Mouse (Mus musculus) left cerebral cortex, adult 2 months (tissue): ENCODE results near the gene Ppfia1. TPM values are rescaled to one million over a fixed set of nuclear protein-coding genes. Genes with fewer than 3 reads are reported as not detected.

ENCODE experiments used
- DNase-seq, 2 experiments: peaks; one replicate each; pipeline ENCODE4 v3.0.0; 2021 to 2022; ENCODE audit warnings: low spot score in 2 of 2, mixed read lengths in 1 of 2; ENCODE audit errors: extremely low spot score in 1 of 2
- H3K27ac ChIP-seq: fragments of 200-600 bp; 2 replicates; pipeline ENCODE4 v1.8.1; 2022
- H3K4me3 ChIP-seq: fragments of 200-600 bp; 2 replicates; pipeline ENCODE4 v1.8.1; 2022
- CTCF ChIP-seq: fragments of 200-600 bp; IDR thresholded peaks from 2 replicates; pipeline ENCODE4 v1.8.1; 2022; ENCODE audit warnings: antibody characterized with exemption, mild to moderate bottlenecking, moderate library complexity
- intact Hi-C: fragments of 180-260 bp; cut with DNase I; formaldehyde crosslinking; loops from one replicate; pipeline ENCODE4 v1.15.1; 2025
- total RNA-seq, 2 experiments: library from RNA; stranded (reverse); gene quantifications; 2 replicates each; pipeline ENCODE4 v1.2.3; 2021

Gene Ppfia1
- total RNA-seq, 2 experiments from 2014 or later = 35.9 to 37.3 TPM

GRCm38 (mm10) chr7:144471103-144471502, 82.4 kb downstream of the Ppfia1 start:
- Histone ChIP-seq H3K27ac (peak overlapping the region; percentile 92), H3K4me3 (peak overlapping the region; percentile 88)
- intact Hi-C loops = loop anchor here (5.0 to 10.0 kb wide), 2 partner anchors 441 to 636 kb away; no protein-coding TSS in a partner anchor
- no peak for TF ChIP-seq CTCF
- DNase-seq = no peak

- DNase-seq = peak; percentile 89
- intact Hi-C loops = loop anchor here (5.0 to 10.0 kb wide), 2 partner anchors 442 to 636 kb away; no protein-coding TSS in a partner anchor
- Histone ChIP-seq H3K27ac (peak within 1 kb of the TSS; percentile 92), H3K4me3 (peak within 1 kb of the TSS; percentile 88)
- TF ChIP-seq CTCF = no peak
Measured at GRCm38 (mm10) chr7:144470545-144471059, 82.9 kb downstream of the Ppfia1 start, which contains the start of gene Cttn. Gene Cttn, minus strand, starts transcription at chr7:144471009.

GRCm38 (mm10) chr7:144469908-144470544, 83.5 kb downstream of the Ppfia1 start:
- TF ChIP-seq CTCF = no peak
- Histone ChIP-seq H3K4me3 (peak overlapping the region; percentile 88), H3K27ac (peak overlapping the region; percentile 92)
- intact Hi-C loops = loop anchor here (5.0 to 10.0 kb wide), 2 partner anchors 442 to 635 kb away; no protein-coding TSS in a partner anchor
- DNase-seq = peak in 1 of 2 experiments; percentile 22

GRCm38 (mm10) chr7:144469181-144469641, 84.3 kb downstream of the Ppfia1 start:
- intact Hi-C loops = no loop called here
- H3K4me3 ChIP-seq = peak overlapping the region; percentile 88
- no peak; the same call in 1 of the 2 replicates for TF ChIP-seq CTCF
- DNase-seq = no peak
- H3K27ac ChIP-seq = no peak overlapping the region; the same call in 1 of the 2 replicates

GRCm38 (mm10) chr7:144468741-144469140, 84.8 kb downstream of the Ppfia1 start:
- no peak overlapping the region for H3K27ac ChIP-seq
- TF ChIP-seq CTCF = no peak
- no peak overlapping the region for H3K4me3 ChIP-seq
- intact Hi-C loops = no loop called here
- DNase-seq = no peak

GRCm38 (mm10) chr7:144462577-144462976, 91.0 kb downstream of the Ppfia1 start:
- no peak overlapping the region for H3K27ac ChIP-seq
- no peak overlapping the region for H3K4me3 ChIP-seq
- no peak for DNase-seq
- TF ChIP-seq CTCF = no peak
- intact Hi-C loops = no loop called here

GRCm38 (mm10) chr7:144461246-144461902, 92.2 kb downstream of the Ppfia1 start:
- TF ChIP-seq CTCF = no peak
- Histone ChIP-seq H3K27ac (no peak overlapping the region), H3K4me3 (no peak overlapping the region)
- DNase-seq = no peak
- intact Hi-C loops = no loop called here

GRCm38 (mm10) chr7:144458881-144459280, 94.6 kb downstream of the Ppfia1 start:
- TF ChIP-seq CTCF = no peak
- intact Hi-C loops = no loop called here
- no peak overlapping the region for H3K27ac ChIP-seq
- no peak overlapping the region for H3K4me3 ChIP-seq
- no peak for DNase-seq

GRCm38 (mm10) chr7:144450661-144451060, 102.9 kb downstream of the Ppfia1 start:
- TF ChIP-seq CTCF = no peak
- intact Hi-C loops = no loop called here
- DNase-seq = no peak
- no peak overlapping the region for H3K4me3 ChIP-seq
- no peak overlapping the region for H3K27ac ChIP-seq

- Histone ChIP-seq H3K27ac (no peak overlapping the region), H3K4me3 (no peak overlapping the region)
- intact Hi-C loops = no loop called here
- DNase-seq = peak; percentile 63 to 68
- TF ChIP-seq CTCF = no peak
Measured at GRCm38 (mm10) chr7:144449637-144450570, 103.6 kb downstream of the Ppfia1 start.

GRCm38 (mm10) chr7:144448186-144448585, 105.3 kb downstream of the Ppfia1 start:
- DNase-seq = no peak
- no peak for TF ChIP-seq CTCF
- intact Hi-C loops = no loop called here
- Histone ChIP-seq H3K4me3 (no peak overlapping the region), H3K27ac (no peak overlapping the region)
